ENCODE assay signal across 9 mouse cellular contexts in the genomic region with DNA sequence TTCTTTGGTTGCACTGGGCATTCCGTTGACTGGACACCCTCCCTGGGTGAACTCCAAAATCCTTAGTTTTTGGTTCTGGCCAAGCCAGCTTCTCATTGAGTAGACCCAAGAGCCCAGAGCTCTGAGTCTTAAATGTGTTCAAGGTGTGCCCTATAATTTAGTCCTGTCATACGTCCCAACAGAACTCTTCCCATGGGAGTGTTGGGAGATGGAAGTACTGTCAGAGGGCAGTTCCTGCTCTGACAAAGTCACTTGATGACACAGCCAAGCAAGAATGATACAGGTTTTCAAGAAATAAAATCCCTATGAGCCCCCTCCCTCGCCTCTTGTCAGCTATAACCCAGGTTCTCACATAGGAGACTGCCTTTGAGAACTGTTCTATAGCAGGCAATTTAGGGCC. TPM values are rescaled to one million over a fixed set of nuclear protein-coding genes. Genes with fewer than 3 reads are reported as not detected.
DNase-seq lines count a peak whose midpoint lies in the region; ATAC-seq and TF ChIP-seq lines count a peak whose summit lies in the region.
"Had no signal": no experiment of that assay in that cellular context is flagged by ENCODE, and none has a peak within 500 bp of the region (broad histone marks: within the 10 kb centered on the region; RNA-seq: fewer than 3 reads in every experiment).

No protein-coding gene starts in this region.

- TF ChIP-seq POLR2A in heart, adult 2 months (IDR thresholded peaks at IDR 0.05; ENCODE audit: insufficient read depth, low read depth, low read length), result no peak

- no peak for TF ChIP-seq EP300 in heart, adult 2 months (IDR thresholded peaks at IDR 0.05; ENCODE audit: insufficient read depth, low read depth, low read length)

- peak overlapping the region; percentile 100; the same call in 1 of the 2 replicates for H3K4me2 ChIP-seq in hindbrain, embryonic 12.5 days (replicated peaks)

- no peak overlapping the region for H3K9ac ChIP-seq in heart, adult 2 months (ENCODE audit: low read depth, low read length)
- no peak overlapping the region for H3K9ac ChIP-seq in hindbrain, embryonic 12.5 days

- WGBS in heart, embryonic 10.5 days, result 79% methylated on average over 3 of the region's 3 CpGs
- 78% methylated on average over 3 of the region's 3 CpGs for WGBS in heart, adult 2 months
- WGBS in hindbrain, embryonic 12.5 days, result 73% methylated on average over 3 of the region's 3 CpGs
- 76% methylated on average over 3 of the region's 3 CpGs for WGBS in midbrain, embryonic 10.5 days

- H3K36me3 ChIP-seq in heart, embryonic 10.5 days, result peaks cover 18% of the 10 kb centered on the region
- H3K36me3 ChIP-seq in heart, adult 2 months (ENCODE audit: control insufficient read depth, insufficient read depth, low read length), result no peaks in the 10 kb centered on the region; the same call in 1 of the 2 replicates
- peaks cover 20% of the 10 kb centered on the region for H3K36me3 ChIP-seq in E14TG2a.4 (ENCODE audit: insufficient read depth, low read length)
- peaks cover 19% of the 10 kb centered on the region for H3K36me3 ChIP-seq in hindbrain, embryonic 12.5 days
- peaks cover 32% of the 10 kb centered on the region for H3K36me3 ChIP-seq in midbrain, embryonic 10.5 days

- ATAC-seq in hindbrain, embryonic 12.5 days (ENCODE audit: low FRiP score), result no peak

- peaks cover 14% of the 10 kb centered on the region for H3K4me1 ChIP-seq in heart, embryonic 10.5 days
- peaks cover 1% of the 10 kb centered on the region; the same call in 1 of the 2 replicates for H3K4me1 ChIP-seq in heart, adult 2 months (ENCODE audit: control insufficient read depth, insufficient read depth, low read length)
- peaks cover 13% of the 10 kb centered on the region for H3K4me1 ChIP-seq in E14TG2a.4 (replicated peaks; ENCODE audit: low read depth, low read length)
- H3K4me1 ChIP-seq in hindbrain, embryonic 12.5 days, result peaks cover 10% of the 10 kb centered on the region
- H3K4me1 ChIP-seq in midbrain, embryonic 10.5 days, result peaks cover 16% of the 10 kb centered on the region

- no peak for TF ChIP-seq CTCF in heart, adult 2 months (IDR thresholded peaks at IDR 0.05)
- no peak for TF ChIP-seq CTCF in E14TG2a.4 (conservative IDR thresholded peaks at IDR 0.05; ENCODE audit: low read length)

- no peak for DNase-seq in heart, embryonic 10.5 days (ENCODE audit: low spot score)
- no peak for DNase-seq in heart, adult 2 months
- no peak for DNase-seq in midbrain, embryonic 10.5 days (ENCODE audit: low spot score)
- no peak for DNase-seq in MN1 (ENCODE audit: low spot score)
- DNase-seq in left cerebral cortex, postnatal 4 days, result no peak
- DNase-seq in cerebellum, postnatal 4 days (ENCODE audit: low spot score in 2 of 2), result no peak

- H3K79me2 ChIP-seq in heart, adult 2 months (replicated peaks; ENCODE audit: control insufficient read depth, insufficient read depth, low read length), result no peaks in the 10 kb centered on the region

- no peak overlapping the region for H3K27ac ChIP-seq in heart, embryonic 10.5 days
- no peak overlapping the region for H3K27ac ChIP-seq in heart, adult 2 months
- H3K27ac ChIP-seq in hindbrain, embryonic 12.5 days, result no peak overlapping the region
- no peak overlapping the region for H3K27ac ChIP-seq in midbrain, embryonic 10.5 days (replicated peaks)

- H3K27me3 ChIP-seq in heart, embryonic 10.5 days (ENCODE audit: insufficient read depth, poor library complexity, severe bottlenecking), result no peaks in the 10 kb centered on the region
- H3K27me3 ChIP-seq in heart, adult 2 months (ENCODE audit: control insufficient read depth, insufficient read depth, low read length), result no peaks in the 10 kb centered on the region
- peaks cover 4% of the 10 kb centered on the region; the same call in 1 of the 2 replicates for H3K27me3 ChIP-seq in E14TG2a.4 (ENCODE audit: insufficient read depth, low read length)
- 0 out of 2 replicates have a peak, but pooled peaks cover 5% of the 10 kb centered on the region for H3K27me3 ChIP-seq in hindbrain, embryonic 12.5 days
- H3K27me3 ChIP-seq in midbrain, embryonic 10.5 days (ENCODE audit: low read depth, poor library complexity, severe bottlenecking), result peaks cover 10% of the 10 kb centered on the region; the same call in 1 of the 2 replicates

- H3K9me3 ChIP-seq in heart, embryonic 10.5 days, result no peaks in the 10 kb centered on the region
- no peaks in the 10 kb centered on the region for H3K9me3 ChIP-seq in E14TG2a.4 (ENCODE audit: low read length)
- H3K9me3 ChIP-seq in hindbrain, embryonic 12.5 days (replicated peaks), result no peaks in the 10 kb centered on the region
- H3K9me3 ChIP-seq in midbrain, embryonic 10.5 days (replicated peaks), result no peaks in the 10 kb centered on the region

- peak overlapping the region; percentile 86 for H3K4me3 ChIP-seq in heart, embryonic 10.5 days
- H3K4me3 ChIP-seq in heart, adult 2 months, result no peak overlapping the region
- H3K4me3 ChIP-seq in E14TG2a.4 (replicated peaks; ENCODE audit: low read length), result peak overlapping the region; percentile 83; the same call in 1 of the 2 replicates
- H3K4me3 ChIP-seq in hindbrain, embryonic 12.5 days, result no peak overlapping the region; the same call in 1 of the 2 replicates
- H3K4me3 ChIP-seq in midbrain, embryonic 10.5 days, result peak overlapping the region; percentile 76

- intact Hi-C loops in heart, adult 2 months (cut with DNase I), result loop anchor here (5.0 kb wide), 1 partner anchor 163 kb away; no protein-coding TSS in a partner anchor
- intact Hi-C loops in left cerebral cortex, postnatal 4 days (cut with DNase I), result no loop called here

RNA-seq across cellular contexts. Expression of a gene that starts 0.4 kb away (rescaled TPM):
- polyA plus RNA-seq in heart, embryonic 10.5 days (2016; fragmentation: Nextera tagmentation; extraction: Ambion mirVana), result 0.16 and 0.21 TPM in 2 replicates
- total RNA-seq in heart, adult 2 months (2021), result not detected
- not detected in 2 replicates for polyA plus RNA-seq in heart, adult 2 months (2012; rRNA removed)
- polyA plus RNA-seq in hindbrain, embryonic 12.5 days (2016; fragmentation: Nextera tagmentation; extraction: Ambion mirVana), result 0.22 and 0.34 TPM in 2 replicates
- 0.16 and 0.22 TPM in 2 replicates for polyA plus RNA-seq in midbrain, embryonic 10.5 days (2016; fragmentation: Nextera tagmentation; extraction: Ambion mirVana)
- under 1 TPM; 0.74 to 0.94 TPM for total RNA-seq in left cerebral cortex, postnatal 4 days (2021)
- total RNA-seq: hematopoietic stem cell, adult 5-6 weeks had no signal

RNA-seq across cellular contexts. Expression of a gene that starts 24.3 kb away (rescaled TPM):
- 91.2 and 95.6 TPM in 2 replicates for polyA plus RNA-seq in heart, embryonic 10.5 days (2016; fragmentation: Nextera tagmentation; extraction: Ambion mirVana)
- total RNA-seq in heart, adult 2 months (2021), result 10 to 100 TPM; 27.0 to 31.4 TPM
- 11.0 and 28.0 TPM in 2 replicates for polyA plus RNA-seq in heart, adult 2 months (2012; rRNA removed)
- polyA plus RNA-seq in hindbrain, embryonic 12.5 days (2016; fragmentation: Nextera tagmentation; extraction: Ambion mirVana), result 114 and 130 TPM in 2 replicates
- 134 and 139 TPM in 2 replicates for polyA plus RNA-seq in midbrain, embryonic 10.5 days (2016; fragmentation: Nextera tagmentation; extraction: Ambion mirVana)
- 10 to 100 TPM; 57.5 to 62.9 TPM for total RNA-seq in left cerebral cortex, postnatal 4 days (2021)

RNA-seq across cellular contexts. Expression of a gene that starts 24.4 kb away (rescaled TPM):
- polyA plus RNA-seq in heart, embryonic 10.5 days (2016; fragmentation: Nextera tagmentation; extraction: Ambion mirVana), result 0.90 and 2.3 TPM in 2 replicates
- 1 to 10 TPM; 2.0 to 2.9 TPM for total RNA-seq in heart, adult 2 months (2021)
- polyA plus RNA-seq in heart, adult 2 months (2012; rRNA removed), result 9.3 and 11.2 TPM in 2 replicates
- polyA plus RNA-seq in hindbrain, embryonic 12.5 days (2016; fragmentation: Nextera tagmentation; extraction: Ambion mirVana), result 1.2 and 1.5 TPM in 2 replicates
- polyA plus RNA-seq in midbrain, embryonic 10.5 days (2016; fragmentation: Nextera tagmentation; extraction: Ambion mirVana), result 0.86 and 1.2 TPM in 2 replicates
- 1 to 10 TPM; 3.8 to 4.6 TPM for total RNA-seq in left cerebral cortex, postnatal 4 days (2021)

Comparison
In these comparisons a context has a peak if more than half of its experiments do, and no peak if none do; other contexts are left out.
1. H3K4me3 ChIP-seq: peak in heart, embryonic 10.5 days (single experiment), E14TG2a.4 (single experiment) and midbrain, embryonic 10.5 days (single experiment); none in heart, adult 2 months (single experiment) and hindbrain, embryonic 12.5 days (single experiment).